Mouse (Mus musculus) yolk sac, embryonic 10.5 days (tissue): ENCODE results near the gene Sfmbt2.

Source experiments
- DNase-seq: peaks from one replicate; pipeline ENCODE4 v3.0.0-alpha.2; 2017; ENCODE audit warnings: low spot score

Gene Sfmbt2

DNA sequence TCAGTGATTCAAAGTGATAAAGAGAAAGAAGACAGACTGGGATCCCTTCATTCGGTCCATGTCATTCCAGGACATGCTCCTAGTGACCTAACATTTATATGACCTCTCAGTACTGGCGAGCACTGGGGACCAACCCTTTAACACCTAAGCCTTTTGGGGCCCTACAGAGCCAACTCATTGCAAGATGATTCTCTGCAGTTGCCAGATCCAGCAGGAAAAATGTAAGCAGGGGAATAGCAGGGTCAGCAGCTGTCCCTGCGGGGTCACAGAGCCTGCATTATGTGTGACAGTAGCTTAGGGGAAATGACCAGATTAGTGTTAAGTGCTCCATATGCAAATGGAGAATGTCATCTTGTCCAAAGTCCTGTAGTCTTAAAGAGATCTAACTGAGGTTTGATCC lies 195.2 kb downstream of the Sfmbt2 start:
- no peak for DNase-seq

- no peak for DNase-seq
Observed at GRCm38 (mm10) chr2:10569392-10569791, 199.1 kb downstream of the Sfmbt2 start.

- DNase-seq = no peak
Observed at GRCm38 (mm10) chr2:10572311-10572710, 202.0 kb downstream of the Sfmbt2 start.

DNA sequence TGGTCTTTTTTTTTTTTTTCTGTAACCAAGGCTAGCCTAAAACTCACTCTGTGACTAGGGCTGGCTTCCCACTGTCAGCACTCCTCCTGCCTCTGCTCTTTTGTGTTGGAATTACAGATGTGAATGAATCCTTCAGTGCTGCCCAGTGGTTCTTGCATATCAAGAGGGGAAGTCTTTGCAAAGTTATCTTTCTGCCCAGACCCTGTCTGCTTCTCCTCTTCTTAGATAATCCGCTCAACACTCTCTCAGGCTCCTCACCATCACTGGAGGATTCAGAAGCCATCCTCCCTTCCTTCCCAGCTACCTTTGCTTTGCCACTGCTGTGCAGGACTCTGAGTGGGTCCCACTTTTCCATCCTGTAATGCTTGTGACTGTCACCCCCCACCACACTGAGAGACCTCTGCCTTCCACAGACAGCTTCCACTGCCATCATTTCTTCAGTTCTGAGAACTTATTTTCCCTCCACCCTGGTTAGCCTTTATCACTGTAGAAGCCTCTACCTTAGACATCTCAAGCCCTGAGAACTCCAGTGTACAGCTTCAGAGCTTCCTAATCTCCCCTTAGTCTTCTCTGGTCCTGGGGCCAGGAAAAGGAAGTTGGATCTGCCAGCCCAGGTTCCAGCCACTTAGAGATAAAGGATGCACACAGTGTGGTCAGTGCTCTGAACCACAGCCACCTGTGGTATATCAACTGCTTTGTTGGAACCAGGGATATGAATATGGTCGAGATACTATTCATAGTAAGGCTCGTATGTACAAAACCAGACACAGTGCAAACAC lies 205.8 kb downstream of the Sfmbt2 start:
- DNase-seq = no peak

GRCm38 (mm10) chr2:10582673-10583072 lies 212.4 kb downstream of the Sfmbt2 start:
- no peak for DNase-seq

DNA sequence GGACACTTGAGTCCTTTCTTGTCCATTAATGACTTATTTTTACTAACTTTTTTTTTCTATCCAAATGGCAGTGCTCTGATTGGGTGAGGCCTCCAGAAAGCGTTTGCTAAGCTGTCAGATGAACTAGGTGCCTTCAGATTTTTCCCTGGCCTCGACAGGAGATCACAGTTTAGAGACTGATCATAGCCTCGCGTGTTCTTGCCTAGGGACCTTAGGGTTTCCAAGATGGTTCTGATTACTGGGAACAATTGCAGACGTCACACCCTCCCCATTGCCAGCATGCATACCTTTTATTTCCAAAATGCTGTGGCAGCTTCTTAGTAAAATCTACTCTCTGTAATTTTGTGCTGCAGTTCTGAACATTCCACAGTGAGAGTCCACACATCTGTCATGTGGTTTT lies 212.8 kb downstream of the Sfmbt2 start:
- no peak for DNase-seq

DNA sequence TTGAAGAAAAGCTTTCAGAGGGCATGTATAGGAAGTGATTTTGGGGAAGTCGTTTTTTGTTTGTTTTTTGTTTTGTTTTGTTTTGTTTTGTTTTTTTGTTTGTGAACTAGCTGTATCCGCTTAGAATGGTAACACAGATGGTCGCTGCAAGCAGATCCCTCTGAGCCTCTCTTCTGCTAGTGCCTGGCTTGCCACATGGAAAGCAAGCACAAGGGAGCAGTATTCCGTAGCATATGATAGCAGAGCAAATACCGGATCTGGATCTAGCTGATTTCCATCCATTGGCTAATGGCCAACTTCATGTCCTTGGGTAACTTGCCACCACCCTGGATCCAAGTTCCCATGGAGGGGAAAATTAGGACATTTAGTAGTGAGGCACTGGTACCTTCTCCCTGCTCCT lies 221.0 kb downstream of the Sfmbt2 start:
- no peak for DNase-seq

DNA sequence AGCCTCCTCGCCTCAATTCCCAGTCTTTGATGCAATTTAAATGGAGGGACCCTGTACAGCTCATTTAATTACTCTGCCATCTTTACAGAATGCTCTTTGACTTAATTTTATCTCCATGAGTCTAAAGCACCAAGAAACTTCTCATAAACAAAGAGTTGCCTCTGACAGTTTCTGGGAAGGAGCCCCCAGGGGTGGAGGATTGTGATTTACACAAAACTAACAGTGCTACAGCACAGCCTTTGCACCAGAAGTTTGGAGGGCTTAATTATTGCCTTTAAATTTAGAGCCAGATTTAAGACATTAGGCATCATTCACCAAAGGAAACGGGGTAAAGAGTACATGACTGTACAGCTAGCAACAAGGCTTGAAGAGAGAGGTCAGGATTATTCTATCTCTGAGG lies 245.2 kb downstream of the Sfmbt2 start:
- no peak for DNase-seq
